Mouse (Mus musculus): ENCODE data around the gene Fam57b.

Gene Fam57b

DNA sequence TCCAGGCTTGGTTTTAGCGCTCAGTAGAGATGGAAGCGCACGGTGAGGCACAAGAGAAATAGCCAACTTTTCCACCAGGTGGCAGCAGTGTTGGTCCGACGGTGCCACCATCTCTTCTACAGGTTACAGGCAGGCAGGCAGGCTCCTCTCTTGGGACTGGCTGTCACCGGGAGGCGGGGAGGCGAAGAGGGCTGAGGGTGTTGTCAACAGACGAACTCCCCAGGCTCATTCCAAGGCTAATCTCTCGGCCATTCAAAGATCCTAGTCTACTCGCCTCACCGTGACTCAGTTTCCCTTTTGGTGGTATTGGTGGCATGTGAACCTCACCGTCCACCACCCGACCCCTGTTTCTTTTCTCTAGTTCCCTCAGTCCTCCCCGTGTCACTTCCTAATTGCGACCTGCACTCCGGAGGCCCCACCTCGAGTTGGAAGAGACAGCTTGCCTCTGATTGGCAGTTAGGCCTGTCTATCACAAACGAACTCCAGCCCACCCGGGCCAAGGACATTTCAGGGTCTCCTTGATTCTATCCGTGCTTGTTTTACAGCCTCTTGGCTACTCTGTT lies 34.6 kb downstream of the Fam57b start:
- DNase-seq, result peak; percentile 87 to 91

DNA sequence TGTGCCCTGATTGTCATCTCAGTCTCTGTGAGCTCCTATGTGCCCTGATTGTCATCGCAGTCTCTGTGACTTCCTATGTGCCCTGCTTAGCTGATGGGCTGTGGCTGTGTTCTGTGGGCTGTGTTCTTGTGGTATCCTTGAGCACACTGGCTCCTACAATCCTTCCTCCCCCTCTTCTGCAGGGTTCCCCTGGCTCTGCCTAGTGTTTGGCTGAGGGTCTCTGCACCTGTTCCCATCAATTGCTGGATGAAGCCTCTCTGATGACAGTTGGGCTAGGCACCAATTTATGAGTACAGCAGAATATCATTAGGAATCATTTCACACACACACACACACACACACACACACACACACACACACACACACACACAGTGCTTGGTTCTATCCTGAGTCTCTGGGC lies 35.8 kb downstream of the Fam57b start:
- DNase-seq, result no peak

DNA sequence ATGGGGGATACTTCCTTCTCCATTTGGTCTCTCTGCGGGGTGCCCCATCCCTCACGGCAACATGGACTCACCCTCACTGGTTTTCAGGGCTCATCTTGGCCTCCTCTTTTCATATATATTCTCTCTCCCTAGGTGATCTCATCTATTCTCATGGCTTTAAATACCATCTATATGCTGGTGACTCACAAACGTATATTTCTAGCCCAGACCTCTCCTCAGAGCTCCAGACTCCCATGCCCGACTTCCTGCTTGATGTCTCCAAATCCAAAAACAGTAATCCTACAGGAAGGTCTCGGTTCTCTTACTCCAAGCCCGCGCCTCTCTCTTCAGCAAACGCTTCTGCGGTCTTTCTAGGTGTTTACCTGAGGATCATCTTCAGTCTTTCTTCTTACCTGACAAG lies 45.8 kb downstream of the Fam57b start:
- DNase-seq, result no peak

DNA sequence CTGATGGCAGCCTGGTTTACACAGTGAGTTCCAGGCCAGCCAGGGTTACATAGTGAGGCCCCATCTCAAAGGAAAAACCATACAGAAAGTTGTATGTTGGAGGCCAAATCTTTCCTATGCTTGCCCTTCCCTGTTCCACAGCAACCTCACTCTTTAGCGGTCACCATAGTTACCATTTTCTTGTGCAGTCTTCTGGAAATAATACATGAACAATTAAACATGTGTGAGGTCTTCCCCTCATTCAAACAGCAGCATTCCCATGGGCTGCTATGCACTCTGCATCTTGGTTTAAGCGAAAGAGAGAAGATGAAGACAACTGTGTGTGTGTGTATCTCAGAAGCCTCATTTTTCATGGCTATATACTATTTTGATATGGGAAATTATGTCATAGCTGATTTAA lies 48.0 kb downstream of the Fam57b start:
- DNase-seq, result no peak

DNA sequence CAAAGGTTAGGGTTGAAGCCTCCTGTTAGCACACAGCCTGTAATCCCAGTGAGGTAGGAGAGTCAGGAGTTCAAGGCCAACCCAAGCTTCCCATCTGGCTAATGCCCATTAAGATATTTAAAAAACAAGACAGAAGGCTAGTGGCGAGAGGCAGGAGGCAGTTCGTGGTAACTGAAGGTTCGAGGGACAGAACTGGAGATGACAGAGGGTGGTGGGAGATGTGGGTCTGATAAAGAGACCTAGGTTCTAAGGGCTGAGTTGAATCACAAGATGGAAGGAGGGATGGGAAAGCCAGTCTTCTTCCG lies 49.6 kb downstream of the Fam57b start, which contains the start of gene Doc2a:
Gene Doc2a, plus strand, starts transcription at position 301 of the 305 bp plus-strand sequence.
- no peak for DNase-seq

DNA sequence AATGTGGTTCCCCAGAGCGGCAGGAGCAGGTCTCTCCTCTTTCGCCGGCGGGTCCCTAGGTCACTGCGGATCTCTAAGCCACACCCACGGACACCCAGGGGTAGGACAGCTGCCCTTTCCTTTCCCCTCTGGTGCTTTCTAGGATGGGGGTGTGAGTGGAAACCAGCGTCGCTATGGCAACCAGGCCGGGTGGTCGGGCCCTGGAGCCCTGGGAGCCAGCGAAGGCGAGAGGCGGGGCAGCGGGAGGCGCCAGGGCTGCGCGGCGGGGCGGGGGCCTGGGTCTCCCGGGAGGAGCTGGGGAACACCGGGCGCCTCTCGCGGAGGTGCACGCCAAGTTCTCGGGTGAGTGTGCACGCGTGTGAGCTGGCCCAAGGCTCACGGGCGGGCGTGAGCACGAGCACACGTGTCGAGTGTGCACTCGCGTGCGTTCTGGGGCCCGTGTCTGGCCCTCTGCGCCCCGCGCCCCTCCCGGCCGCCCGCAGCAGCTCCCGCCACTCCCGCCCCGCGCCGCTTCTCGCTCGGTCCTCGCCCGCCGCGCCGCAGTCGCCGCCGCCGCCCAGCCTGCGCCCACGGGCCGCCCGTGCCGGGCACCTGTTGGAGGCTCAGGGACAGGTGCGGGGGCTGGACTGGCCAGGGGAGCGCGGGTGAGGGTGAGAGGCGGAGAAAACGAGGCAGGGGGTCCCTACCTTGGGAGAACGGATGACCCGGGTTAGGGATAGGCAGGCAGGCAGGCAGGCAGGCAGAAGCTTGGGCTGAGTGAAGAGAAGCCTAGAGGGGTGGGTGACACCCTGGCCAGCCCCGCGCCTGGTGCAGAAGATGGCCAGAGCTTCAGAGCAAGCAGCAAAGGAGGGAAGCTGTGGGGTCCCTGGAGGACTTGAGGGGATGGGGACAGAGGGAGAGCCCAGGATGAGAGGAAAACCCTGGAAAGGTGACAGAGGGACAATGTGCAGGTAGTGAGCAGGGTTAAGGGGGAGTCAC lies 50.2 kb downstream of the Fam57b start:
- peak; percentile 62 to 74 for DNase-seq

DNA sequence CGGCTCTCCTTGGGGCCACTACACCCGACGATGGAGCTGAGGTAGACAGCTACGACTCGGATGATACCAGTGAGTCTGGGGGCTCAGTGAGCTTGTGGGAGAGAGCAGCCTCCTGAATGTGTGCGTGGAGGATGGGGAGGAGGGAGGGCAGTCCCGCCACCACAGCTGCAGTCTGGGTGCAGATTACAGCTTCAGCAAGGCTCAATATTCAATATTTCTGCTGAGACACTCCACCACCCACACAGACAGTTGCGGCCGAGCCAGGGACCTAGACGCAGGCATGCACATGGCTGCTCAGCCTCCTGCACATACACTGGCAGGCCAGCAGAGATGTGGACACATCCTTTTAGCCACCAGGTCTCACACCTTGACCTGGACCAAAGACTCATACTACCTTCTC lies 51.3 kb downstream of the Fam57b start:
- DNase-seq, result no peak

DNA sequence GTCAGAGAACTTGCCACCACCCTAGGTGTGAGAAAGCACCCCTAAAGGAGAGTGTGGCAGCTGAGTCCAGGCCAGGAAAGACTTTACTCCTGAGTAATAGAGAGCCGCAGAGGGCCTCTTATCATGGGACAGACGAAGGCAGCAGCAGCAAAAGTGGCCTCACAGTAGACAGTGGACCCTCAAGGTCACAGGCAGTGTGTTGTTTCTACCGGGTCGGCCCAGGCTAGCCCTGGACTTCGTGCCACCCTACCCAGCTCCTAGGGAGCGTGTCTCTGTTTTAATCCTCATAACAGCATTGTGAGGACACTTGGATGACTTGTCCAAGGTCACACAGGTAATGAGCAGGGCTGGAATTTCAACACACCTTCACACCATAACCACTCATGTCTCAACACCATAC lies 52.7 kb downstream of the Fam57b start:
- DNase-seq, result no peak

DNA sequence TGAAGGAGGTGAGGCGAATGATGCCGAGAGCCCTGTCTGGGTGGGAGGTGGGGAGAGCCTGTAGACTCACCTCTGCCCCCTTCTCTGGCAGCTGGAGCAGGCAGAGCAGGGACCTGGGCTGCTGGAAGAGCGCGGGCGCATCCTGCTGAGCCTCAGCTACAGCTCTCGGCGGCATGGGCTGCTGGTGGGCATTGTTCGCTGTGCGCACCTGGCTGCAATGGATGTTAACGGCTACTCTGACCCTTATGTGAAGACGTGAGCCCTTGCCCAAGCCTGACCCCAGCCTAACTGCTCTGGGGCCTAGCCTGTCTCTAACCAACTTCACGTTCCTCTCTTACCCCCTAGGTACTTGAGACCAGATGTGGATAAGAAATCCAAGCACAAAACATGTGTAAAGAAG lies 53.7 kb downstream of the Fam57b start:
- DNase-seq, result no peak

DNA sequence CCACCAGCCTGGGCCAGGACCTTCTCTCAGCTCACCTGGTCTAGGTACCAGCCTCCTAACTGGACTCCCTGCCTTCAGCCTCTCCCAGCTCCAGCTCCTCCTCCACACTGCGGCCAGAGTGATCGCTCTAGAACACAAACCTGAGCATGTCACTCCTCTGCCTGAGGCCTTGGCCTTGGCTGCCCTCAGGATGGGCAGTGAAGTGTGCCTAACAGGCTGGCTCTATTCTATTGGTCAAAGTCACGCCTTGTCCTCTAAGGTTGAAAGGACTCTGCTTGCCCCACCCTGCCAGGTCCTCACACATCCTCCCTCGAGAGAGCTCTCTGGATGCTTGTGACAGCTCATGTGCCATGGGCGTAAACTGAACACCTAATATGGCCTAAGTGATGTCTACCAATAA lies 56.0 kb downstream of the Fam57b start:
- DNase-seq, result peak; percentile 31 to 62

DNA sequence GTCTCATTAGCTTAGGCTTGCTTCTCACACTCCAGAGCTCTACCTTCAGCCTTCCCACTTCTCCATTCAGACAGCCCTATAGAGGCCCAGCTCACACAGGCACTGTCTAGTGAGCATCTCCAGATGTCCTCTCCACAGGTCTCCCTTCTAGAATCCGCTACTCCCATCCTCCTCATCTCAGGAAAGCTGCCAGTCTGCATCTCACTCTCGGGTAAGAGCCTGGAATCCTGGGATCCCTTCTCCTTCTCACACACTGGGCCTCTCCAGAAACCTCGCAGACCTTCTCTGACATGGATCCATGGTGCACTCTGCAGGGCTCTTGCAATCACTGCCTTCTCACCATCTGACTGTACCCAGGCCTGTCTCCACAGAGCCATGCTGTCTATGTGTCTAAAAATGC lies 58.2 kb downstream of the Fam57b start:
- no peak for DNase-seq

DNA sequence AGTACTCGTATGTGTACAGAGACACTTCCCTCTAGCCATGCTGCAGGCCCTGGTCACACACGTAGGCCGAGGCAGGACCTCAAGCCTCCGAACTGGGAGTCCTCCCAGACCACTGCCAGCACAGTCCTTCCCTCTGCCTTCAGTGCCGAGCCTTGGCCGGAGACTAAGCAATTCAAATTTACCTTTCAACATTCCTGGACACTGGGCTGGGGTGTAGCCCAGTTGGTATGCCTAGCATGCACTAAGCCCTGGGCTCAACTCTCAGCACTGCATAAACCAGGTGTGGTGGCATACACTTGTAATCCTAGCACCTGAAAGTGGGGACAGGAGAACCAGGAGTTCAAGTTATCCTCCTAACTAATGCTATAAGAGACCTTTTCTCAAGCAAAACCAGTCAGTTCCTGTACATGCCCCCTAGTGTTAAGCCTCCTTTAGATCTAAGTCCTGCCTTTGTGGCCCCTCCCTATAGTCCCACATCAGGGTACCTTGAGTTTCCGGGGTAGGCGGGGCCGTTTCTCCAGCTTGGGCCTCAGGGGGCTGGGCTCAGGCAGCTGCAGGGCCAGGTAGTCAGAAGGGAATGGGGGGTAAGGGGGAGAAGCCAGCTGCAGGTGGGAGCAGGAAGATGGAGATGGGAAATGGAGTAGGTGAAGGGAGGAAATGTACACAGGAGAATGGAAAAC lies 59.4 kb downstream of the Fam57b start:
- no peak for DNase-seq

DNA sequence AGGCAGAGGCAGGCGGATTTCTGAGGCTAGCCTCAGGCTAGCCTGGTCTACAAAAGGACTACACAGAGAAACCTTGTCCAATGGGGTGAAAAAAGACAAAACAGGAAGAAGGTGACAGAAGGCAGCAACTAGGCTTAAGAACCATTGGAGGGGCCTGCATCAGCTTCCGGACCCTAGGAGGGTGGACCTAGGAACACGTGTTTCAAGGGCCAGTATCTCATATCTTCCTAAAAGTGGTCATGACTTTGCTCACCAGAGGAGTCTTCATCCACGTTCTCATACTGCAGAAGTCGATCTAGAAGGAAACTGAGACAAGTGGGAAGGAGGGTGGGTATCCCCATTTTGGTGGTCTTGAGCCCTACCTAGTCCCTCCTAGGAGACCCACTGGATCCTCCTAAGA lies 63.5 kb downstream of the Fam57b start:
- DNase-seq, result no peak

DNA sequence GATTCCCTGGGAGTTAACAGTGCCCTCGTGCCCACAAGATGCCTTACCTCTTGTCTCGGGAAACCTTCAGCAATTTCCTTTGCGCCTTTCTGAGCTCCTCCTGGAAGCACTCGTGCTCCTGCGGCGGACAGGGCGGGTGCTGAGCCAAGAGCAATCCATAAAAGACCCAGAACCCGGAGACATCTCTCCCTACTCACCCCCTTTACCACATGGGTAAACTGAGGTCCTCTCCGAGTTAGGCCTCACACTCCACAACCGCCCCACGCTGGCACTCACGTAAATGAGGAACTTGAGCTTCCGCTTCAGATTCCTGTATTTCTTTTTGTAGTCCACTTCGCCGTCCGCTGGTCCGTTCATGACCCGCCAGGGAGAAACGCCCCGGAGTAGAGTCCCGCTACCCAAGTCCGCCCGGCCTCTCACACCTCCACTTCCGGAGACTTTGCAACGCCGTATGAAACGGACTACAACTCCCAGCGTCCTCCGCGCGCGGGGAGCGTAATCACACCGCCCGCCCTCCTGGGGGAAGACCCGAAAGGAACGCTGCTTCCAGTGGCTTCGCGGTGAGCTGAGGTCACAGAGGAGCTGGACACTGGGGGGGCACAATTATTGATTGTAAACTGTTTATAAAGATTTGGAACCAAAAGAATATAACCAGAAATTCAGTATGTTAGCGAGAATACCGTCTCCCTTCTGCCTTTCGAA lies 64.1 kb downstream of the Fam57b start, which contains the start of gene Hirip3:
Gene Hirip3, plus strand, starts transcription at position 544 of the 702 bp plus-strand sequence.
- peak; percentile 97 for DNase-seq

DNA sequence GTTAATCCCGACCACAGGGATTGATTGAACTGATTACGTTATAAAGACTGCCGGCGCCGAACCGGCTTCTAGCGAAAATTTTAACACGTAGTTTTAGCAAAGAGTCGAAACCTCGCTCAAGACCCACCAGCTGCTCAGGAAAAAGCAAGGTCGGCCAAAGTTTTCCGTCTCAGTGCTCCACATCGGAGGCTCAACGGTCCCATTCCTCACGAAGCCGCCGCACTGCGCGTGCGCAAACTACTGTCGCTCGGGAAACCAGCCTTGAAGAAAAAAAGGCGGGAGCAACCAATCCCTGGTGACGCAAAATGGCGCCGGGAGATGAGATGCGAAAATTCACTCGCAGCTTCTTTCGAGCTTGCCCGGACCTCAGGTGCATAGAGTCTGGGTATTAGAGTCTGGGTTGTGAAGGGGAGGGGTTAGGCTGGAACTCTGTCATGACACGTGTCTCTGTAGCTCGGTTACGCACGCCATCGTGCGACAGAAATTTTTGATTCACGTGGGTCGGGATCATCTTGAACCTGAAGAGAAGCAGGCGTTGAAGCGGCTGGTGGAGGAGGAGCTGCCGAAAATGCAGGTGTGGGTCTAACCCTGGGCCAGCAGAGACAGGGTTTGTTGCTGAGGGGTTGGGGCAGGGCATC lies 64.8 kb downstream of the Fam57b start, which contains the start of gene Ino80e:
Gene Ino80e, minus strand, starts transcription at position 231 of the 638 bp plus-strand sequence.
- DNase-seq, result peak; percentile 97 to 98

DNA sequence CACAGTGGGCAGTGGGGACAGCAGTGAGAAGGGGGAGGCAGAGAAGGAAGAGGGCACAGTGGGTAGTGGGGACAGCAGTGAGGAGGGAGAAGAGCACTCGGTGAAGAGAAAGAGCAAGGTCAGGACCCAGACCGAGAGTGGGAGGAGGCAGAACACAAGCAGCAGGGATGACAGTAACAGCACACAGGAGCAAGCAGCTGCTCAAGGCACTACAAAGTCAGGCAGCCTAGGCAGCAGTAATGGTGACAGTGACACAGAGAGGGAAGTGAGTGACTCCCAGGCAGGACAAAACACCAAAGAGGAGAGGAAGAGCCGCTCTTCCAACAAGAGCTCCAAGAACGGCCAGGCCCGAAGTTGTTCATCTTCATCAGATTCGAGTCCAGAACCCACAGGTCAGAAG lies 66.3 kb downstream of the Fam57b start:
- DNase-seq, result no peak

DNA sequence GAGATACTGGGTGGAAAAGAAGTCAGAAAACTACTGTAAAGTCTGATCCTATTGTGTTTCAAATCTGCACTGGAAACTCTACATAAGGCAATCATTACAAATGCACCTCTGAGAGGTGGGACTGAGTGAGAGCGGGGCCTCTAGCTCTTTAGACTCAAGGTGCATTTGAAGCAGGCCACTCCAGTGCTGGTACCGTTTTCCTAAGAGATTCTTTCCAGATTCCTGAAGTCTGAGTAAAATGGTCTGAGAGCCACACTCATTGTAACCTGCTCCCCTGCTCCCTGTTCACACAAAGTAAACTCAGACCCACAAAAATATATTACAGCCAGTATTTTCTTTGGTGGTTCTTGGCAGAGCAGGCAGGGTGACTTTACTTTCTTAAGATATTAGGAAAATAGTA lies 70.1 kb downstream of the Fam57b start:
- DNase-seq, result no peak

DNA sequence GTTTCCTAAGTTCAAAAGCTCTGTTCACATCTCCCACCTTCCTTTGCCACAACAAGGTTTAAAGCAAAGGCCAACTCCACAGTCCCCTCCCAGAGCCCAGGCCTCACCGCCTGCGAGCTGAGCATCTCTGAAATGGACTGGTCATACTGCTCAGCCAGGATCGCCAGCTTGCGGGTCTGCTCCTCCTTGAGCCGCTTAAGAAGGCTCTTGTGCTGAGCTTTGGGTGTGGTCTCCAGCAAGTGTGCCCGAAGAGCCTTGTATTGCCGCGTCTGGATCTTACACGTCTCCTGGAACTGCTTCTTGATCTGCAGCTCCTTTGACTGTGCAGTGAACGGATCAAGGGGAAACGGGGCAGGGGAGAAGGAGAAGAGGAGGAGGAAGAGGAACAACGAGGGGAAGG lies 70.5 kb downstream of the Fam57b start:
- no peak for DNase-seq

DNA sequence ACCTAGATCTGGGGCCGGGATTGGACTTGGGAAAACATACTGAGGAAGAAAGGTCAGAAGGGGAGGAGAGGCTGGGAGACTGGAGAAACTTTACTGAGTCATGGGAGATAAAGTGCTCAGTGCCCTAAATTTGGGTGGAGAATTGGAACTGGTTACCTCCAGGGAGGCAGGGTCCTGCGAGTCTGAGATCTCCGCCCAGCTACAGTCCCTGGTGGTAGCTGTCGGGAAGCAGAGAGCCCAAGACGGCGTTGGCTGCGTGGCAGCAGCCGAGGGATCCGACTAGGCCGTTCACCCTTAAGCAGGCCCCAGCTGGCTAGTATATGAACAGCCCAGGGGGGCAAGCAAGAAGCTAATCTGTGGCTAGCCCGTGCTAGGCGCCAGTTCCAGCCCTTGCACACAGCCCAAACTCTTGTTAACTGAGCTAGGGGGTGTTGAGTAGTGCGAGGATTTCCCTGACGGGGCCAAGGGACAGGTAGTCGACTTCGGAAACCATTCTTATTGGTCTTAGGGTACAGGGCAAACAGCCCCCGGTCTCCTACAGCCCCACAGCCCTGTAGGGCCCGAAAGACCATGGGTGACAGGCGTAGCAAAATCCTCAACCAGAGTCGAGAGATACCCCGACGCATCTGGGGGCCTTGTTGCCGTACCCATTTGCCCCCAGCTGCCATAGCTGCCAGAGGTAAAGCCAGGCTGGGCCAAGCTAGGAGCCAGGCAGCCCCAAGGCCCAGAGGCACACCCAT lies 72.5 kb downstream of the Fam57b start:
- no peak for DNase-seq

DNA sequence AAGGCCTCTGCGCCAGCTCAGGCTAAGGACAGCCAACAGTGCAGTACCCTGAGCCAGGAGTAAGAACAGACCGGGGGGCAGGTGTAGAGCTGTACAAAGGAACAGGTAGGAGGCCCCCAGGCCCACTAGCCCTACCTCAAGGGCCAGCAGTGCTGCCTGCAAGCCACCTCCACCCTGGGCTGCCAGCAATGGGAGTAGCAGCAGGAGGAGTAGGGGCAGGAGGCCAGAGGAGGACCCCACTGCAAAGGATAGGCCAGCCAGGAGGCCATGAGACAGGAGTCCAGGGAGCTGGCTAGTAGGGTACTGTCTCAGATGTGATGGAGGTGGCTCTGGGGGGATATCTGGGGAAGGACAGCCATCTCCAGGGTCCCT lies 73.0 kb downstream of the Fam57b start:
- DNase-seq, result no peak

DNA sequence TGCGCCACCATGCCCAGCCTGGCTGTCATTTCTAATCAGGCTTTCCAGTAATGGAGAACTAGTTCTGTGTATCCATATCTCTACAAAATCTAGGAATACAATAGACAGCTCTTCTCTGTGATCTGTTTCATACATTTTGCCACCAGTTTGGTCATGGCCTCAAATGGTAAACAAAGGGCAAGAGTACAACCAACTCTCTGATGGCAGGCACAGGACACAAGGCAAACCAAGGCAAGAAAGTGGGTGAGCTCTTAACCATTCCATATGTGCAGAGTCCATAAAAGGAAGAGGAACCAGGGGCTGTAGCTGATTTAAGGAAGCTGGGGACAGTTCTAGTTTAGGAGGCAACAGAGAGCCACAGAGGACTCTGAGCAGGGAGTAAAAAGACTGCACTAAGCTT lies 79.8 kb downstream of the Fam57b start:
- DNase-seq, result no peak
